8 mouse cellular contexts compared by ENCODE assay signal in genomic region chr4:106562837-106563790, GRCm38 (mm10). TPM values are rescaled to one million over a fixed set of nuclear protein-coding genes. Genes with fewer than 3 reads are reported as not detected.
A peak's percentile ranks its signal among the peaks of the same experiment; 100 is the strongest.
DNase-seq lines count a peak whose midpoint lies in the region; ATAC-seq lines count a peak whose summit lies in the region.

No protein-coding gene starts in this region.

- no peaks in the 10 kb centered on the region for H3K27me3 ChIP-seq in heart, embryonic 11.5 days (ENCODE audit: control insufficient read depth, insufficient read depth, low read length)
- H3K27me3 ChIP-seq in forebrain, embryonic 14.5 days (replicated peaks; ENCODE audit: control insufficient read depth, insufficient read depth, low read length), result no peaks in the 10 kb centered on the region

- ATAC-seq in heart, embryonic 11.5 days (replicated peaks; ENCODE audit: insufficient number of reproducible peaks, low FRiP score, low TSS enrichment), result no peak
- ATAC-seq in forebrain, embryonic 14.5 days, result no peak
- ATAC-seq in cerebellum, adult (ENCODE audit: insufficient number of reproducible peaks, low FRiP score, low TSS enrichment), result no peak

- peak overlapping the region; percentile 96 for H3K4me2 ChIP-seq in heart, embryonic 11.5 days
- H3K4me2 ChIP-seq in forebrain, embryonic 14.5 days (ENCODE audit: low read length), result peak overlapping the region; percentile 73

- 56% methylated on average over 9 of the region's 9 CpGs for WGBS in heart, embryonic 11.5 days (ENCODE audit: insufficient replicate concordance)
- 52% methylated on average over 9 of the region's 9 CpGs for WGBS in forebrain, embryonic 14.5 days

- peak overlapping the region; percentile 1; the same call in 1 of the 2 replicates for H3K9ac ChIP-seq in heart, embryonic 11.5 days (ENCODE audit: low read depth, low read length)
- peak overlapping the region; percentile 84 for H3K9ac ChIP-seq in forebrain, embryonic 14.5 days (ENCODE audit: low read length)

- no peaks in the 10 kb centered on the region for H3K9me3 ChIP-seq in heart, embryonic 11.5 days (replicated peaks; ENCODE audit: control insufficient read depth, low read length)
- H3K9me3 ChIP-seq in forebrain, embryonic 14.5 days (replicated peaks; ENCODE audit: control insufficient read depth, low read length), result no peaks in the 10 kb centered on the region

- H3K27ac ChIP-seq in heart, embryonic 11.5 days (ENCODE audit: low read depth, low read length), result no peak overlapping the region
- no peak overlapping the region for H3K27ac ChIP-seq in forebrain, embryonic 14.5 days (ENCODE audit: low read depth, low read length)

- H3K36me3 ChIP-seq in heart, embryonic 11.5 days (ENCODE audit: control insufficient read depth, insufficient read depth, low read length), result peaks cover 16% of the 10 kb centered on the region
- peaks cover 41% of the 10 kb centered on the region for H3K36me3 ChIP-seq in forebrain, embryonic 14.5 days (ENCODE audit: control insufficient read depth, insufficient read depth, low read length)

- no peak for DNase-seq in heart, adult 8-10 months (ENCODE audit: low spot score)
- DNase-seq in forebrain, embryonic 14.5 days (ENCODE audit: low spot score), result no peak
- peak; percentile 68 for DNase-seq in kidney, postnatal 14 days
- DNase-seq in monocyte, adult 2 months (ENCODE audit: low read depth in 1 of 2, low spot score in 2 of 2), result peak; percentile 34 to 50
- no peak for DNase-seq in cerebellum, adult 9-11 months
- DNase-seq in ovary, postnatal 10 days (ENCODE audit: low spot score), result no peak

- peaks cover 22% of the 10 kb centered on the region for H3K4me1 ChIP-seq in heart, embryonic 11.5 days (ENCODE audit: control insufficient read depth, insufficient read depth, low read length)
- H3K4me1 ChIP-seq in forebrain, embryonic 14.5 days (ENCODE audit: control insufficient read depth, insufficient read depth, low read length), result peaks cover 24% of the 10 kb centered on the region

- peak overlapping the region; percentile 95 for H3K4me3 ChIP-seq in heart, embryonic 11.5 days (ENCODE audit: low read depth, low read length)
- peak overlapping the region; percentile 91 for H3K4me3 ChIP-seq in forebrain, embryonic 14.5 days (ENCODE audit: low read depth, low read length)

RNA-seq across cellular contexts. Expression of gene Dhcr24, which starts 2.3 kb away (rescaled TPM):
- 16.1 and 22.1 TPM in 2 replicates for polyA plus RNA-seq in heart, embryonic 11.5 days (2014; fragmentation: Nextera tagmentation; extraction: Ambion mirVana)
- total RNA-seq in heart, adult 8-10 months (2022), result 1 to 10 TPM; 1.7 to 2.0 (median 1.8) TPM
- polyA plus RNA-seq in forebrain, embryonic 14.5 days (2014; fragmentation: Nextera tagmentation; extraction: Ambion mirVana), result 16.4 and 16.6 TPM in 2 replicates

RNA-seq across cellular contexts. Expression of gene Lexm, which starts 53.9 kb away (rescaled TPM):
- 0.34 and 1.3 TPM in 2 replicates for polyA plus RNA-seq in heart, embryonic 11.5 days (2014; fragmentation: Nextera tagmentation; extraction: Ambion mirVana)
- not detected for total RNA-seq in heart, adult 8-10 months (2022)
- polyA plus RNA-seq in forebrain, embryonic 14.5 days (2014; fragmentation: Nextera tagmentation; extraction: Ambion mirVana), result not detected in 2 replicates

RNA-seq across cellular contexts. Expression of gene Ttc22, which starts 59.1 kb away (rescaled TPM):
- 0.43 and 0.66 TPM in 2 replicates for polyA plus RNA-seq in heart, embryonic 11.5 days (2014; fragmentation: Nextera tagmentation; extraction: Ambion mirVana)
- under 1 TPM in 2 of 4 experiments, not detected in 2; 0.11 to 0.16 TPM for total RNA-seq in heart, adult 8-10 months (2022)
- 0.46 and 0.53 TPM in 2 replicates for polyA plus RNA-seq in forebrain, embryonic 14.5 days (2014; fragmentation: Nextera tagmentation; extraction: Ambion mirVana)

Comparison
In these comparisons a context has a peak if more than half of its experiments do, and no peak if none do; other contexts are left out.
1. DNase-seq: peak in kidney, postnatal 14 days (single experiment) and monocyte, adult 2 months (2 of 2); none in heart, adult 8-10 months (single experiment), forebrain, embryonic 14.5 days (single experiment), cerebellum, adult 9-11 months (single experiment) and ovary, postnatal 10 days (single experiment).